Mouse (Mus musculus) activated CD4-positive, CD25-positive, alpha-beta regulatory T cell, adult 4 months (primary cell): ENCODE measurements around the gene Cacna1a. TPM values are rescaled to one million over a fixed set of nuclear protein-coding genes. Genes with fewer than 3 reads are reported as not detected.

Source experiments
- ATAC-seq: one replicate; pipeline ENCODE4 v1.8.0; 2017
- polyA plus RNA-seq, 2 experiments: library from polyadenylated mRNA; unstranded; fragments of 100-300 nt; shearing (Covaris generic); gene quantifications; one replicate each; pipeline ENCODE4 v1.2.1; 2017

Cacna1a gene
- polyA plus RNA-seq, 2 experiments from 2014 or later: 5.8 to 10.5 TPM

GRCm38 (mm10) chr8:84413886-84414851, 25.9 kb downstream of the Cacna1a start:
- no peak for ATAC-seq

GRCm38 (mm10) chr8:84414918-84415317, 26.7 kb downstream of the Cacna1a start:
- no peak for ATAC-seq

GRCm38 (mm10) chr8:84415378-84415898, 27.2 kb downstream of the Cacna1a start:
- no peak for ATAC-seq

GRCm38 (mm10) chr8:84416041-84416440, 27.8 kb downstream of the Cacna1a start:
- no peak for ATAC-seq

- no peak for ATAC-seq
Measured at GRCm38 (mm10) chr8:84416915-84417314, 28.7 kb downstream of the Cacna1a start.

GRCm38 (mm10) chr8:84417840-84418239, 29.6 kb downstream of the Cacna1a start:
- no peak for ATAC-seq

GRCm38 (mm10) chr8:84424426-84424825, 36.2 kb downstream of the Cacna1a start:
- no peak for ATAC-seq

GRCm38 (mm10) chr8:84426087-84426486, 37.8 kb downstream of the Cacna1a start:
- no peak for ATAC-seq

- no peak for ATAC-seq
Measured at GRCm38 (mm10) chr8:84426582-84426981, 38.3 kb downstream of the Cacna1a start.

- no peak for ATAC-seq
Measured at GRCm38 (mm10) chr8:84428034-84428433, 39.8 kb downstream of the Cacna1a start.

GRCm38 (mm10) chr8:84429014-84429413, 40.8 kb downstream of the Cacna1a start:
- ATAC-seq: no peak

GRCm38 (mm10) chr8:84429492-84429891, 41.3 kb downstream of the Cacna1a start:
- no peak for ATAC-seq

- no peak for ATAC-seq
Measured at GRCm38 (mm10) chr8:84435370-84435769, 47.1 kb downstream of the Cacna1a start.

GRCm38 (mm10) chr8:84439813-84440212, 51.6 kb downstream of the Cacna1a start:
- no peak for ATAC-seq

- no peak for ATAC-seq
Measured at GRCm38 (mm10) chr8:84442043-84442442, 53.8 kb downstream of the Cacna1a start.

- ATAC-seq: no peak
Measured at GRCm38 (mm10) chr8:84446571-84446991, 58.3 kb downstream of the Cacna1a start.

GRCm38 (mm10) chr8:84454532-84454931, 66.3 kb downstream of the Cacna1a start:
- ATAC-seq: no peak

- ATAC-seq: no peak
Measured at GRCm38 (mm10) chr8:84458853-84459252, 70.6 kb downstream of the Cacna1a start.

- no peak for ATAC-seq
Measured at GRCm38 (mm10) chr8:84459276-84459675, 71.0 kb downstream of the Cacna1a start.

- ATAC-seq: no peak
Measured at GRCm38 (mm10) chr8:84460698-84461097, 72.5 kb downstream of the Cacna1a start.

GRCm38 (mm10) chr8:84466932-84467331, 78.7 kb downstream of the Cacna1a start:
- no peak for ATAC-seq

GRCm38 (mm10) chr8:84469076-84469475, 80.8 kb downstream of the Cacna1a start:
- no peak for ATAC-seq

- ATAC-seq: no peak
Measured at GRCm38 (mm10) chr8:84471271-84471995, 83.2 kb downstream of the Cacna1a start.
